Mouse (Mus musculus): Measurements from ENCODE around the gene Glis3.

DNA sequence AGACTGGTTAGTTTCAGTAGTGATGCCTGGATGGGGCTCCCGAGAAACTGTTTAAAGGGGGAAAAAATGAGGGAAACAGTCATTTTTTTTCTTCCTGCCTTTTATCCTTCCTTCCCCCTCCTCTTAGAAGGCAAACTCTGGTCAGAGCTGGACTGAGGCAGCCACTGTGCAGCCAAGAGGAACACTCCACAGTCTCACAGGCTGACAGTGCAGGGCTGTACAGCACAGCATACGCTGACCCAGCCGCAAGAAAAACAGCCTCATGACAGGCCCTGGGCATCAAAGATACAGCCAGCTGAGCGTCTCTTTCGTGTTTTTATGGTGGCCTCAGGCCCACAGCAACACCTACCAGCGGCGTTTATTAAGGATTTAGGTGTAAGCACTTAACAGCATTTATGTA is 19.0 kb downstream of the Glis3 start:
- TF ChIP-seq CTCF (IDR thresholded peaks at IDR 0.05; ENCODE audit: low read depth, low read length) (no peak), TAL1 (conservative IDR thresholded peaks at IDR 0.05; ENCODE audit: low read depth, low read length) (no peak)
